Mouse (Mus musculus): ENCODE results near the gene Ints1. TPM values are rescaled to one million over a fixed set of nuclear protein-coding genes. Genes with fewer than 3 reads are reported as not detected.

The Ints1 gene
- polyA plus RNA-seq, 1 experiment, result 72.9 TPM

GRCm38 (mm10) chr5:139799801-139800590 is 24.5 kb upstream of the Ints1 start:
- no peak for DNase-seq (ENCODE audit: low read depth)
- no peak for TF ChIP-seq POLR2A (IDR thresholded peaks at IDR 0.05; ENCODE audit: borderline replicate concordance, extremely low read depth, insufficient read depth, insufficient read length, poor library complexity, severe bottlenecking)
- TF ChIP-seq CTCF (IDR thresholded peaks at IDR 0.05; ENCODE audit: borderline replicate concordance, extremely low read depth, insufficient read depth, insufficient read length), result no peak

DNA sequence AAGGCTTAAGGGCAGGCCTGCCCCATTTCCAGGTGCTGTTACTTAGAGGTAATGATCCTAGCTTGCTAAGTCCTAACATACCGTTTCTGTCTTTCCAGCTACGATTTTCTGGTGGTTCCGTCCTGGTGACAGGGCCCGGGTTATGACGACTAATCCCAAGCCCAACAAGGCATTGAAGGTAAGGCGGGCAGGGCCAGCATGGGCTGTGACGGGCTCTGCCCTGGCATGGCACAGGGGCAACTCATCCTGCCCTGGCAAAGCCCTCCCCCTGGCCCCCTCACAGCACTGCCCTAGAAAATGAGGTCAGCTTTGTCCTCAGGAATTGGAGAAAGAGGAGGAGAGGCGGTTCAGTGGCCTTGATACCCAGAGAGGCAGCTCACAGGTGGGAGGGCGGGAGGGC is 23.6 kb upstream of the Ints1 start:
- TF ChIP-seq CTCF (IDR thresholded peaks at IDR 0.05; ENCODE audit: borderline replicate concordance, extremely low read depth, insufficient read depth, insufficient read length) (no peak), POLR2A (IDR thresholded peaks at IDR 0.05; ENCODE audit: borderline replicate concordance, extremely low read depth, insufficient read depth, insufficient read length, poor library complexity, severe bottlenecking) (no peak)
- DNase-seq (ENCODE audit: low read depth), result no peak

GRCm38 (mm10) chr5:139798168-139798900 is 22.9 kb upstream of the Ints1 start:
- TF ChIP-seq POLR2A (IDR thresholded peaks at IDR 0.05; ENCODE audit: borderline replicate concordance, extremely low read depth, insufficient read depth, insufficient read length, poor library complexity, severe bottlenecking), result no peak
- no peak for TF ChIP-seq CTCF (IDR thresholded peaks at IDR 0.05; ENCODE audit: borderline replicate concordance, extremely low read depth, insufficient read depth, insufficient read length)
- peak; percentile 70 for DNase-seq (ENCODE audit: low read depth)

GRCm38 (mm10) chr5:139797473-139798167 is 22.1 kb upstream of the Ints1 start:
- DNase-seq (ENCODE audit: low read depth), result peak; percentile 98
- TF ChIP-seq CTCF (IDR thresholded peaks at IDR 0.05; ENCODE audit: borderline replicate concordance, extremely low read depth, insufficient read depth, insufficient read length), result no peak
- 0 out of 2 replicates have a peak, but pooled peaks have one; percentile 14 for TF ChIP-seq POLR2A (IDR thresholded peaks at IDR 0.05; ENCODE audit: borderline replicate concordance, extremely low read depth, insufficient read depth, insufficient read length, poor library complexity, severe bottlenecking)

- DNase-seq (ENCODE audit: low read depth), result peak; percentile 88
- TF ChIP-seq CTCF (IDR thresholded peaks at IDR 0.05; ENCODE audit: borderline replicate concordance, extremely low read depth, insufficient read depth, insufficient read length) (no peak), POLR2A (IDR thresholded peaks at IDR 0.05; ENCODE audit: borderline replicate concordance, extremely low read depth, insufficient read depth, insufficient read length, poor library complexity, severe bottlenecking) (no peak)
Observed at GRCm38 (mm10) chr5:139796900-139797299, 21.4 kb upstream of the Ints1 start.

DNA sequence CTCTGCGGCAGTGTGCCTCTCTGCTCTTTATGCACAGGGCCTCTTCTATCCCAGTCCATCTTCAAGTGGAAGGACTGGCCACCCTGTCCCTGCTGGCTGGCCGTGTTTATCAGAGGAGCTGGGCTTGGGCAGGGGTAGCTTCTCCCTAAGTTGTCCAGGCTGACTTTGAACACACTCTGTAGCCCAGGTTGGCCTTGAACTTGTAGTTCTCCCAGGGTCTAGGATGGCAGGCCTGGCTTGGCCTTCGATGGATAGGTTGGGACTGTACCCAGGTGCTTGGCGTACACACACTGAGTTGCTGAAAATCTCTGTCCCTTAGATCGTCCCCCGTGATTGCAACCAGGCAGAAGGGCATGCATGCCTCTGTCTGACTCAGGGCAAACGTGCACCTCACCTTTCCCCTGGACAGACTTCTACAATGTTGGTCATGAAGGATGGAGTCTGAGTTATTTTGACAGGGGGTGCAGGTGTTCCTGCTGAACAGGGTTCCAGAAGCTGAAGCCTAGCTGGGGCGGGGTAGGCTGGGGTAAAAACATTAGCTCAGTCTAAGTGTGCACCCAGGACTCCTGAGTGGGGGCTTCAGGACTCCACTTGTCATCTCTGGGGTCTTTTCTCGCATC is 20.6 kb upstream of the Ints1 start:
- DNase-seq (ENCODE audit: low read depth), result no peak
- TF ChIP-seq POLR2A (IDR thresholded peaks at IDR 0.05; ENCODE audit: borderline replicate concordance, extremely low read depth, insufficient read depth, insufficient read length, poor library complexity, severe bottlenecking) (no peak), CTCF (IDR thresholded peaks at IDR 0.05; ENCODE audit: borderline replicate concordance, extremely low read depth, insufficient read depth, insufficient read length) (no peak)

DNA sequence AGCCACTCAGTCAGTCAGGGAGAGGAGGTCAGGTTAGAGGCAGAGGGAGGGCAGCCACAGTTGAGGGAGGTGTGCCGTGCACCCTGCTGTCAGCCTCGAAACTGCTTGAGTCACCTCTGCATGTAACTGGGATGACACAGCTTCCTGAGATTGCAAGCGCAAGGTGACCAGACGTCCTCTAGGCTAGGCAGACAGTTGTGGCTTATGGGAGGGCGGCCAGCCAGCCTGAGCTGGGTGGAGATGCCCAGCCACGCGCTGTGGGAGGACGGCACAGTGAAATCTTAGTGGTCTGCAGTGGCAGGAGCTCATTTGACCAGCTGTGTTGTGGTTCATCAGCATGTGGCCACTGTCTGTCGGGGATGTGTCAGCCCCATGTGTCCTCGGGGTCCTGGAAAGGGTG is 19.5 kb upstream of the Ints1 start:
- DNase-seq (ENCODE audit: low read depth), result no peak
- TF ChIP-seq CTCF (IDR thresholded peaks at IDR 0.05; ENCODE audit: borderline replicate concordance, extremely low read depth, insufficient read depth, insufficient read length) (no peak), POLR2A (IDR thresholded peaks at IDR 0.05; ENCODE audit: borderline replicate concordance, extremely low read depth, insufficient read depth, insufficient read length, poor library complexity, severe bottlenecking) (no peak)

- TF ChIP-seq CTCF (IDR thresholded peaks at IDR 0.05; ENCODE audit: borderline replicate concordance, extremely low read depth, insufficient read depth, insufficient read length) (no peak), POLR2A (IDR thresholded peaks at IDR 0.05; ENCODE audit: borderline replicate concordance, extremely low read depth, insufficient read depth, insufficient read length, poor library complexity, severe bottlenecking) (no peak)
Observed at GRCm38 (mm10) chr5:139794137-139794536, 18.7 kb upstream of the Ints1 start.

GRCm38 (mm10) chr5:139793338-139794089 is 18.0 kb upstream of the Ints1 start:
- DNase-seq (ENCODE audit: low read depth), result no peak
- TF ChIP-seq POLR2A (IDR thresholded peaks at IDR 0.05; ENCODE audit: borderline replicate concordance, extremely low read depth, insufficient read depth, insufficient read length, poor library complexity, severe bottlenecking) (no peak), CTCF (IDR thresholded peaks at IDR 0.05; ENCODE audit: borderline replicate concordance, extremely low read depth, insufficient read depth, insufficient read length) (no peak)

More at GRCm38 (mm10) chr5:139794137-139794536, 18.7 kb upstream of the Ints1 start:
- no peak for DNase-seq (ENCODE audit: low read depth)

- TF ChIP-seq CTCF (IDR thresholded peaks at IDR 0.05; ENCODE audit: borderline replicate concordance, extremely low read depth, insufficient read depth, insufficient read length), result no peak
- no peak for TF ChIP-seq POLR2A (IDR thresholded peaks at IDR 0.05; ENCODE audit: borderline replicate concordance, extremely low read depth, insufficient read depth, insufficient read length, poor library complexity, severe bottlenecking)
- DNase-seq (ENCODE audit: low read depth), result no peak
Observed at GRCm38 (mm10) chr5:139792966-139793337, 17.5 kb upstream of the Ints1 start.

Measured in brain, embryonic 14.5 days (tissue).